Mouse (Mus musculus) bone marrow macrophage, adult 2 months (primary cell): Measurements from ENCODE around the gene Olfr749.

Source experiments
- CTCF ChIP-seq: IDR thresholded peaks from 2 replicates; pipeline ENCODE4 v1.5.1; 2012; ENCODE audit warnings: low read depth, mild to moderate bottlenecking, low read length, moderate library complexity
- POLR2A ChIP-seq: IDR thresholded peaks from 2 replicates; pipeline ENCODE4 v1.6.1; 2012; ENCODE audit warnings: mild to moderate bottlenecking, low read depth, low read length, borderline replicate concordance

DNA sequence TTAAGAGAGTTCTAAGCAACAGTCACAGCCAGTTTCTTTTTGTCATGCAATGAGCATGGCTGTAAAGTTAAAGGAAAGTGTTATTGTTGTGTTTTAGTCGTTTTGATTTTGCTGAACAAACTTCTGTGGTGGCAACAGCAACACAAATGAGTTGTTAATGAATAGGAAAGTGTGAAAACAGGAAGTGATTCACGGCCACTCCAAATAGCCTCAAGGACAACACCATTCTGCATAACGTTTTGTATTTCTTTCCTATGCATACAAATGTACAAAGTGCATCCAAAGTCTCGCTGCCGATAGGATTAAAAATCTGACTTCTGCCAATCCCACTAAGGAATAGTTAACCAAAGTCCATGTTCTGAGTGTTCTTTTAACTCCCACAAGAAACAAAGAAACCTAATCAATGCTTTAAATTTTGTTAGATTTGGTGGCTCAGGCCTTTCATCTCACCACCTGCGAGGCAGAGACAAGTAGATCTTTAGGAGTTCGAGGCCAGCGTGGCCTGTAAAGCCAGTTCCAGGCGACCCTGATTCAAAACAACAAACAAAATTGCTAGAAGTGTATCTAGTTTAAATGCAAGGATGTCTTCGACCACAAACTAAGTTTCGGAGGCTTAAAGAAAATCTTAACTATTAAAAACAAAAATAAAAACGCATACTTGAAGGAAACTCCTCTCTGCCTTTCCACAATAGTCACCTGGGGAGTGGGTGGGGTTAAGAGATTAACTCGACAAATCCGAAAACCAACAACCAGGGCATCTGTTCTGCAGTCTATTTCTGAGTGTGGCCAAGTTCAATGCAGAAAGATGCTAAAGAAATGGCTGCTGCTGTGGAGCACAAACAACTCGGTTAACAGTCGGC lies 39.7 kb upstream of the Olfr749 start:
- TF ChIP-seq CTCF (no peak), POLR2A (no peak)
